Mouse (Mus musculus): ENCODE results near the gene Ndufv3. TPM values are rescaled to one million over a fixed set of nuclear protein-coding genes. Genes with fewer than 3 reads are reported as not detected.
"Not testable (repeated sequence)": the region's sequence is repeated elsewhere in the genome, so short reads cannot be mapped to it uniquely, and the experiment has no call there.

Ndufv3 gene
- polyA plus RNA-seq, 1 experiment, result 29.2 TPM

DNA sequence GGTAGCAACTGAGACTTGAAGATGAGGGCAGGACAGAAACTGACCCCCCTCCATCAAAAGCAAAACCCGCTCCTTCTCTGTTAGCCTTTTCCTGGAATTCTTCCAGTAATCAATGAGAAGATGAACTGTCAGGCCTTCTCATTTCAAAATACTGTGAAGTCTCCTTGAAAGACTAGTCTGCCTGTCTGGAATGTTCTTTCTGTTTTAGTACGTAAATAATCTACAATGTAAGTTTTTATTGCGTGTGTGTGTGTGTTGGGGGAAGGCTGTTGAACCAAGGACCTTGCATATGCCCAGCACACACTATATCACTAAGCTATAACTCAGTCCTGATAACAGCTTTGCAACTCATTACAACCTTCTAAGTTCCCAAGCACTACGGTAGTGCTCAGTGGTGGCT, 5.2 kb downstream of the Ndufv3 start:
- H3K4me1 ChIP-seq (ENCODE audit: control insufficient read depth), result peaks cover 18% of the 10 kb centered on the region
- no peak for TF ChIP-seq TAL1 (IDR thresholded peaks at IDR 0.05; ENCODE audit: low read length)
- no peak for TF ChIP-seq GATA1 (IDR thresholded peaks at IDR 0.05; ENCODE audit: low read length)
- H3K4me3 ChIP-seq (replicated peaks), result no peak overlapping the region
- H3K36me3 ChIP-seq (ENCODE audit: control insufficient read depth), result peaks cover 50% of the 10 kb centered on the region
- H3K27me3 ChIP-seq (ENCODE audit: control insufficient read depth), result no peaks in the 10 kb centered on the region
- H3K9me3 ChIP-seq (ENCODE audit: control insufficient read depth, low read length), result no peaks in the 10 kb centered on the region

GRCm38 (mm10) chr17:31525816-31526215, 5.9 kb downstream of the Ndufv3 start:
- Histone ChIP-seq H3K36me3 (ENCODE audit: control insufficient read depth) (peaks cover 52% of the 10 kb centered on the region), H3K27me3 (ENCODE audit: control insufficient read depth) (no peaks in the 10 kb centered on the region), H3K9me3 (ENCODE audit: control insufficient read depth, low read length) (no peaks in the 10 kb centered on the region), H3K4me3 (replicated peaks) (no peak overlapping the region), H3K4me1 (ENCODE audit: control insufficient read depth) (peaks cover 11% of the 10 kb centered on the region)
- TF ChIP-seq GATA1 (IDR thresholded peaks at IDR 0.05; ENCODE audit: low read length) (no peak), TAL1 (IDR thresholded peaks at IDR 0.05; ENCODE audit: low read length) (no peak)

DNA sequence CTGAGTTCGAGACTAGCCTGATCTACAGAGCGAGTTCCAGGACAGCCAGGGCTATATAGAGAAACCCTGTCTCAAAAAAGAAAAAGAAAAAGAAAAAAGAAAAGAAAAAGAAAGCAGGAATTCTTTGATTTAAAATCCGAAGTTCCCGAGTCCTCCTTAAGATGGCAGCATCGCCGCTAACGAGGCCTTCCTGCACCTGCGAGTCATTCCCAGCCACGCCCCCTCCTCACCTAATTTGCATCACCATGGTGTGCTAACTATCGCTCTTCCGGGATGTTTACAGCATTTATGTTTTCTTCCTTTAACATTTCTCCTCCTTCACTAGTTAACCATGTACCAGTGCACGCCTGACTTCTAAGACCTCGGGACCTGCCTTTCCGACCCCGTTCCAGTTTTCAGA, 9.4 kb downstream of the Ndufv3 start:
- Histone ChIP-seq H3K4me3 (replicated peaks) (no peak overlapping the region), H3K36me3 (ENCODE audit: control insufficient read depth) (peaks cover 42% of the 10 kb centered on the region), H3K9me3 (ENCODE audit: control insufficient read depth, low read length) (no peaks in the 10 kb centered on the region; the same call in 1 of the 2 replicates), H3K4me1 (ENCODE audit: control insufficient read depth) (no peaks in the 10 kb centered on the region), H3K27me3 (ENCODE audit: control insufficient read depth) (no peaks in the 10 kb centered on the region)
- TF ChIP-seq GATA1 (IDR thresholded peaks at IDR 0.05; ENCODE audit: low read length) (no peak), TAL1 (IDR thresholded peaks at IDR 0.05; ENCODE audit: low read length) (no peak)

DNA sequence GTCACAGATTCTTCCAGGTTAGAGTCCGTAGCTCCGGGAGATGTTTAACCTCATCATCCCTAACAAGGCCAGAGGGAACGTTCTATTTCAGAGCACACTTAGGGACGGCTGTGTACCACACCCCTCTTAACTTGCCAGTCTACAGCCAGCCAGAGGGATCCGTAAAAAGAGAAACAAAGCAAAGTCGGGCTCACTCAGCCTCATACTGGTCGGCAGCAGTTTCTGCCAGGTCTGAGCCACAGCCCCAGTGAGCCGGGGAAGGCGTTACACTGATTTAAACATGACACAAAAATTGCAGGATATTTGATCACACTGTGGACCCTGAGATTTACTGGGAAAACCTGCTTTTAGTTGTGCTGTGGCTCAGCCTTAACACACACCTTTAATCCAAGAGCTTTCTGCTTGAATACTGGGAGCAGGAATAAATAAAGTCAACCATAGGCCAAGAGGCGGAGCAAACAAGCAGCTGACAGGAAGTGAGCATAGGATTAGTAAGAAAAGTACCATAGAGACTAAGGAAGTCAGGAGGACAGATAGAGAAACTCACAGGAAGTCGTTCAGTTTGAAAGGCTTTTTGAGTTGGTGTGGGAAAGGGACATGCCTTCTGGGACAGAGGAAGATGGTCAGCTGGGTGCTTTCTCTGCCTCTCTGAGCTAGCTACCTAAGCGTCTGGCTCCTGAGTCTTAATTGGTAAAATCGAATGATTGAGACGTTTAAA, 11.7 kb downstream of the Ndufv3 start:
- Histone ChIP-seq H3K4me3 (replicated peaks) (no peak overlapping the region), H3K27me3 (ENCODE audit: control insufficient read depth) (no peaks in the 10 kb centered on the region), H3K9me3 (ENCODE audit: control insufficient read depth, low read length) (no peaks in the 10 kb centered on the region; the same call in 1 of the 2 replicates), H3K36me3 (ENCODE audit: control insufficient read depth) (peaks cover 35% of the 10 kb centered on the region), H3K4me1 (ENCODE audit: control insufficient read depth) (no peaks in the 10 kb centered on the region)
- TF ChIP-seq GATA1 (IDR thresholded peaks at IDR 0.05; ENCODE audit: low read length) (no peak), TAL1 (IDR thresholded peaks at IDR 0.05; ENCODE audit: low read length) (no peak)

DNA sequence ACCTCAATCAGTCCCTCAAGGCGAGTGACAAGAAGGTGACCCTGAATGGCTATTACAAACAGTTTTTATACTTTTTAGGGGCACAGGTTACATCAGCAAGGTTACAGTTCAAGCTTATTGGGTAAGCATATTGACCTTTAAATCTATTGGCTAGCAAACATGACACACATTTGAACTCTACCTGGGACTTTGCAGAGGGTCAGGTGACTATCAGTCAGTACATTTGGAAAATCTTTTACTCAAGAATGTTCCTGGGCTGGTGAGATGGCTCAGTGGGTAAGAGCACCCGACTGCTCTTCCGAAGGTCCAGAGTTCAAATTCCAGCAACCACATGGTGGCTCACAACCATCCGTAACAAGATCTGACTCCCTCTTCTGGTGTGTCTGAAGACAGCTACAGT, 12.4 kb downstream of the Ndufv3 start:
- not testable (repeated sequence) for H3K4me3 ChIP-seq (replicated peaks); H3K27me3 ChIP-seq (ENCODE audit: control insufficient read depth); H3K4me1 ChIP-seq (ENCODE audit: control insufficient read depth); H3K9me3 ChIP-seq (ENCODE audit: control insufficient read depth, low read length)
- peaks cover 28% of the 10 kb centered on the region for H3K36me3 ChIP-seq (ENCODE audit: control insufficient read depth)

DNA sequence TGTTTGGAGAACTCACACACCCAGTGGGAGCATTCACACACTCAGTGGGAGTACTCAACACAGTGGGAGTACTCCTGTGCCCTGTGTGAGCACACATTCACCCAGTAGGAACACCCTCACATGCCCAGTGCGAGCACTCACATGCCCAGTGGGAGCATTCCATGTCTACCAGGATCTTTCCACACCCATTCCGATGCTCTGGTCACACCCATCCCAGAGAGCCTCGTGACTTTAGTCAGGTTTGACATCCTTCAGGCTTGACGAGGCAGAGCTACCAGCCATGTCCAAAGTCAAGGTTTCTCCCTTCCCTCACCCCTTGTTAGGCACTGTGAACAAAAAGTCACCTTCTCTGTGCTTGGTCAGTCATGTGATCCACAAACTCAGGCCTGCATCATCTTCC, 15.4 kb downstream of the Ndufv3 start:
- no peak overlapping the region for H3K4me3 ChIP-seq (replicated peaks)
- TF ChIP-seq TAL1 (IDR thresholded peaks at IDR 0.05; ENCODE audit: low read length), result no peak
- no peak for TF ChIP-seq GATA1 (IDR thresholded peaks at IDR 0.05; ENCODE audit: low read length)

DNA sequence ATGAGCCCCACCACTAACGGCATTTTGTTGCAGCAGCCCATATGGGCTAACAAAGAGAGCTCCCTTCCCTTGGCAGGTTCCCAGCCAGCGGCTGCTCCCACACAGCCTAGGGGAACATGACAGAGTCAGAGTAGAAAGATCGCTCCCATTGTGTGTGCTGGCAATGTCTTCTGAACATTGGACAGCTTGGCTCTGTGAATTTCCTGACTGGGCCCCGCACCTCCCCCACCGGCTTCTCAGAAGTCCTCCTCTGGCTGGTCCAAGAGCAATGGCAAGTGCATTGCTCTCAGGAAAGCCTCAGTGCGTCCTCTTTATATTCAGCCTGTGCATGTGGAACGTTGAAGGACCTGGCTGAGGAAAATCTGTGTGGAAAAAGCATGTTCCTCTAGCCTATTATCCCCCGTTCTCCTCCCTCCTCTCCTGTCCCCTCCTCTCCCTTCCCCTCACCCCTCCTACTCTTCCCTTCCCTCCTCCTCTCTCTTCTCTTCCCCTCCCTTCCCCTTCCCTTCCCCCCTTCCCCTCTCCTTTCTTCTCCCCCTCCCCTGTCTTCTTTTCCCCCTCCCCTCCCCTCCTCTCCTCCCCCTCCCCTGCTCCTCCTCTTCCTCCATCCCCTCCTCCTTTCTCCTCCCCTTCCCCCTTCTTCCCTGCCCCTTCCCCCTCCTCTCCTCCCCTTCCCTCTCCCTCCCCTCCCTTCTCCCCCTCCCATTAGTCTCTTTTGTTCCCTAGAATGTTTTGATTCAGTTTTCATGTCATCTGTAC, 16.1 kb downstream of the Ndufv3 start:
- TF ChIP-seq GATA1 (IDR thresholded peaks at IDR 0.05; ENCODE audit: low read length), result no peak
- TF ChIP-seq TAL1 (IDR thresholded peaks at IDR 0.05; ENCODE audit: low read length), result no peak
- no peaks in the 10 kb centered on the region for H3K27me3 ChIP-seq (ENCODE audit: control insufficient read depth)
- no peaks in the 10 kb centered on the region; the same call in 1 of the 2 replicates for H3K9me3 ChIP-seq (ENCODE audit: control insufficient read depth, low read length)
- no peak overlapping the region for H3K4me3 ChIP-seq (replicated peaks)
- H3K36me3 ChIP-seq (ENCODE audit: control insufficient read depth), result peaks cover 6% of the 10 kb centered on the region
- no peaks in the 10 kb centered on the region for H3K4me1 ChIP-seq (ENCODE audit: control insufficient read depth)

More for the DNA sequence above, 15.4 kb downstream of the Ndufv3 start:
- H3K4me1 ChIP-seq (ENCODE audit: control insufficient read depth), result no peaks in the 10 kb centered on the region
- H3K27me3 ChIP-seq (ENCODE audit: control insufficient read depth), result no peaks in the 10 kb centered on the region
- no peaks in the 10 kb centered on the region; the same call in 1 of the 2 replicates for H3K9me3 ChIP-seq (ENCODE audit: control insufficient read depth, low read length)
- H3K36me3 ChIP-seq (ENCODE audit: control insufficient read depth), result peaks cover 10% of the 10 kb centered on the region

- TF ChIP-seq TAL1 (IDR thresholded peaks at IDR 0.05; ENCODE audit: low read length) (no peak), GATA1 (IDR thresholded peaks at IDR 0.05; ENCODE audit: low read length) (no peak)
- Histone ChIP-seq H3K27me3 (ENCODE audit: control insufficient read depth) (no peaks in the 10 kb centered on the region), H3K4me1 (ENCODE audit: control insufficient read depth) (no peaks in the 10 kb centered on the region), H3K9me3 (ENCODE audit: control insufficient read depth, low read length) (no peaks in the 10 kb centered on the region), H3K4me3 (replicated peaks) (no peak overlapping the region), H3K36me3 (ENCODE audit: control insufficient read depth) (no peaks in the 10 kb centered on the region)
Observed at GRCm38 (mm10) chr17:31540101-31540500, 20.2 kb downstream of the Ndufv3 start.

- no peaks in the 10 kb centered on the region for H3K27me3 ChIP-seq (ENCODE audit: control insufficient read depth)
- H3K4me3 ChIP-seq (replicated peaks), result no peak overlapping the region
- no peaks in the 10 kb centered on the region for H3K4me1 ChIP-seq (ENCODE audit: control insufficient read depth)
- H3K36me3 ChIP-seq (ENCODE audit: control insufficient read depth), result no peaks in the 10 kb centered on the region
- TF ChIP-seq TAL1 (IDR thresholded peaks at IDR 0.05; ENCODE audit: low read length) (no peak), GATA1 (IDR thresholded peaks at IDR 0.05; ENCODE audit: low read length) (no peak)
- no peaks in the 10 kb centered on the region for H3K9me3 ChIP-seq (ENCODE audit: control insufficient read depth, low read length)
Observed at GRCm38 (mm10) chr17:31540809-31541459, 21.0 kb downstream of the Ndufv3 start.
